Mouse (Mus musculus): Measurements from ENCODE around the gene Rhot1.
"Not testable (repeated sequence)": the region's sequence is repeated elsewhere in the genome, so short reads cannot be mapped to it uniquely, and the experiment has no call there.

Rhot1 gene

GRCm38 (mm10) chr11:80208860-80209800, at the start of gene Rhot1:
Gene Rhot1, plus strand, starts transcription at chr11:80209019.
- DNase-seq = peak; percentile 98

- no peak for DNase-seq
These were observed 47.8 kb upstream of the Rhot1 start for GRCm38 (mm10) chr11:80161041-80161440.

- DNase-seq = no peak
These were observed 45.3 kb upstream of the Rhot1 start for GRCm38 (mm10) chr11:80163362-80164116.

GRCm38 (mm10) chr11:80164224-80164623, 44.6 kb upstream of the Rhot1 start:
- no peak for DNase-seq

GRCm38 (mm10) chr11:80168121-80168520, 40.7 kb upstream of the Rhot1 start:
- no peak for DNase-seq

- no peak for DNase-seq
These were observed 40.1 kb upstream of the Rhot1 start for GRCm38 (mm10) chr11:80168611-80169249.

- no peak for DNase-seq
These were observed 39.2 kb upstream of the Rhot1 start for GRCm38 (mm10) chr11:80169629-80170028.

GRCm38 (mm10) chr11:80170351-80170750, 38.5 kb upstream of the Rhot1 start:
- DNase-seq = no peak

GRCm38 (mm10) chr11:80171884-80172283, 36.9 kb upstream of the Rhot1 start:
- no peak for DNase-seq

GRCm38 (mm10) chr11:80173963-80174670, 34.7 kb upstream of the Rhot1 start:
- no peak for DNase-seq

- no peak for DNase-seq
These were observed 31.6 kb upstream of the Rhot1 start for GRCm38 (mm10) chr11:80176911-80177895.

- no peak for DNase-seq
These were observed 30.5 kb upstream of the Rhot1 start for GRCm38 (mm10) chr11:80178316-80178715.

- no peak for DNase-seq
These were observed 27.6 kb upstream of the Rhot1 start for GRCm38 (mm10) chr11:80181021-80181749.

GRCm38 (mm10) chr11:80183054-80183704, 25.6 kb upstream of the Rhot1 start:
- not testable (repeated sequence) for DNase-seq

- peak; percentile 87 for DNase-seq
These were observed 25.0 kb upstream of the Rhot1 start, which contains the start of gene Rnf135 for GRCm38 (mm10) chr11:80183705-80184255. Gene Rnf135, plus strand, starts transcription at chr11:80183851.

- no peak for DNase-seq
These were observed 24.2 kb upstream of the Rhot1 start for GRCm38 (mm10) chr11:80184531-80185071.

GRCm38 (mm10) chr11:80185441-80185976, 23.3 kb upstream of the Rhot1 start:
- DNase-seq = not testable (repeated sequence)

GRCm38 (mm10) chr11:80190280-80190679, 18.5 kb upstream of the Rhot1 start:
- no peak for DNase-seq

GRCm38 (mm10) chr11:80193827-80194226, 15.0 kb upstream of the Rhot1 start:
- DNase-seq = no peak

All from retina, postnatal 1 day (tissue).